Mouse (Mus musculus) midbrain, embryonic 11.5 days (tissue): ENCODE results near the gene Cwf19l1. TPM values are rescaled to one million over a fixed set of nuclear protein-coding genes. Genes with fewer than 3 reads are reported as not detected.
A peak's percentile ranks its signal among the peaks of the same experiment; 100 is the strongest.

Source experiments
- ATAC-seq: fragments of 200-750 bp; cut with Nextera tagmentation; 2 replicates; pipeline ENCODE4 v1.8.0; 2017; ENCODE audit warnings: moderate TSS enrichment, moderate library complexity; ENCODE audit not compliant: low FRiP score
- DNase-seq: peaks from one replicate; pipeline ENCODE4 v3.0.0; 2015; ENCODE audit warnings: low spot score; ENCODE audit errors: missing footprints
- H3K27ac ChIP-seq: fragments of 300-500 bp; sonication (generic); 2 replicates; pipeline ENCODE4 v1.5.1; 2014; ENCODE audit warnings: low read depth, low read length
- H3K27me3 ChIP-seq: fragments of 300-500 bp; sonication (generic); 2 replicates; pipeline ENCODE4 v1.6.1; 2014; ENCODE audit warnings: mild to moderate bottlenecking, low read length, moderate library complexity, mixed read lengths; ENCODE audit not compliant: control insufficient read depth, insufficient read depth
- H3K36me3 ChIP-seq: fragments of 300-500 bp; sonication (generic); 2 replicates; pipeline ENCODE4 v1.6.1; 2014; ENCODE audit warnings: mild to moderate bottlenecking, low read length, moderate library complexity, mixed read lengths; ENCODE audit not compliant: control insufficient read depth, insufficient read depth
- H3K4me1 ChIP-seq: fragments of 300-500 bp; sonication (generic); 2 replicates; pipeline ENCODE4 v1.6.1; 2014; ENCODE audit warnings: low read length; ENCODE audit not compliant: control insufficient read depth, insufficient read depth
- H3K4me2 ChIP-seq: fragments of 300-500 bp; sonication (generic); 2 replicates; pipeline ENCODE4 v1.6.1; 2014; ENCODE audit warnings: mild to moderate bottlenecking, moderate library complexity
- H3K4me3 ChIP-seq: fragments of 300-500 bp; sonication (generic); 2 replicates; pipeline ENCODE4 v1.5.1; 2014; ENCODE audit warnings: low read depth, low read length
- H3K9ac ChIP-seq: fragments of 300-500 bp; sonication (generic); 2 replicates; pipeline ENCODE4 v1.6.1; 2014; ENCODE audit warnings: low read length
- H3K9me3 ChIP-seq: fragments of 300-500 bp; sonication (generic); 2 replicates; pipeline ENCODE4 v1.6.1; 2016; ENCODE audit warnings: low read length; ENCODE audit not compliant: control insufficient read depth
- WGBS: fragments of 180-500 bp; shearing (Covaris S2); extraction: QIAGEN DNeasy Blood & Tissue Kit; methylation state at CpG from one replicate; pipeline ENCODE4 v1.1.7; 2014; 5-methylcytosine and 5-hydroxymethylcytosine counted together
- polyA plus RNA-seq: library from polyadenylated mRNA; unstranded; fragments of >200 nt; fragmentation: Nextera tagmentation; extraction: Ambion mirVana; gene quantifications from 2 replicates; pipeline ENCODE4 v1.2.1, GENCODE M21; 2014

Gene Cwf19l1
- polyA plus RNA-seq, 1 experiment from 2014 or later = 42.2 TPM

- Histone ChIP-seq H3K4me1 (peaks cover 6% of the 10 kb centered on the region), H3K4me2 (no peak overlapping the region), H3K9ac (no peak overlapping the region), H3K27ac (no peak overlapping the region), H3K36me3 (no peaks in the 10 kb centered on the region), H3K27me3 (no peaks in the 10 kb centered on the region), H3K4me3 (no peak overlapping the region), H3K9me3 (no peaks in the 10 kb centered on the region)
- ATAC-seq (no peak), DNase-seq (no peak)
- WGBS = 70% methylated on average over 2 of the region's 2 CpGs
These were observed 13.3 kb upstream of the Cwf19l1 start for GRCm38 (mm10) chr19:44148991-44149390.

- WGBS = 24% methylated on average over 2 of the region's 2 CpGs
- H3K4me2 ChIP-seq = no peak overlapping the region
- no peaks in the 10 kb centered on the region for H3K9me3 ChIP-seq
- no peak overlapping the region for H3K4me3 ChIP-seq
- H3K36me3 ChIP-seq = no peaks in the 10 kb centered on the region
- H3K4me1 ChIP-seq = peaks cover 6% of the 10 kb centered on the region
- DNase-seq = no peak
- no peak for ATAC-seq
- no peaks in the 10 kb centered on the region for H3K27me3 ChIP-seq
- no peak overlapping the region for H3K9ac ChIP-seq
- H3K27ac ChIP-seq = no peak overlapping the region
These were observed 12.7 kb upstream of the Cwf19l1 start for GRCm38 (mm10) chr19:44148345-44148744.

GRCm38 (mm10) chr19:44146951-44147350 lies 11.3 kb upstream of the Cwf19l1 start:
- Histone ChIP-seq H3K4me2 (no peak overlapping the region), H3K9ac (no peak overlapping the region), H3K4me3 (no peak overlapping the region), H3K9me3 (no peaks in the 10 kb centered on the region), H3K27me3 (no peaks in the 10 kb centered on the region), H3K4me1 (peaks cover 6% of the 10 kb centered on the region), H3K27ac (no peak overlapping the region), H3K36me3 (peaks cover 2% of the 10 kb centered on the region; the same call in 1 of the 2 replicates)
- 97% methylated on average over 8 of the region's 8 CpGs for WGBS
- no peak for ATAC-seq
- no peak for DNase-seq

- ATAC-seq = no peak
- peaks cover 6% of the 10 kb centered on the region; the same call in 1 of the 2 replicates for H3K36me3 ChIP-seq
- whole genome bisulfite sequencing = 68% methylated on average over 9 of the region's 9 CpGs
- peak overlapping the region; percentile 79 for H3K9ac ChIP-seq
- H3K27ac ChIP-seq = no peak overlapping the region
- H3K4me1 ChIP-seq = peaks cover 6% of the 10 kb centered on the region
- no peaks in the 10 kb centered on the region for H3K9me3 ChIP-seq
- no peaks in the 10 kb centered on the region for H3K27me3 ChIP-seq
- H3K4me3 ChIP-seq = peak overlapping the region; percentile 68
- no peak for DNase-seq
- H3K4me2 ChIP-seq = peak overlapping the region; percentile 71
These were observed 10.8 kb upstream of the Cwf19l1 start for GRCm38 (mm10) chr19:44146568-44146879.

- Histone ChIP-seq H3K9ac (peak within 1 kb of the TSS; percentile 79), H3K9me3 (no peaks in the 10 kb centered on the region), H3K4me3 (peak within 1 kb of the TSS; percentile 68), H3K27ac (0 out of 2 replicates have a peak within 1 kb of the TSS, but pooled peaks have one; percentile 22), H3K36me3 (peaks cover 6% of the 10 kb centered on the region; the same call in 1 of the 2 replicates), H3K27me3 (no peaks in the 10 kb centered on the region), H3K4me1 (peaks cover 6% of the 10 kb centered on the region), H3K4me2 (peak within 1 kb of the TSS; percentile 71)
- WGBS = 4% methylated on average over 46 of the region's 46 CpGs
- ATAC-seq (peak; percentile 88), DNase-seq (peak; percentile 98)
These were observed 10.3 kb upstream of the Cwf19l1 start, which contains the start of gene Bloc1s2 for GRCm38 (mm10) chr19:44145702-44146567. Gene Bloc1s2, minus strand, starts transcription at chr19:44146446.

GRCm38 (mm10) chr19:44144366-44144765 lies 8.7 kb upstream of the Cwf19l1 start:
- ATAC-seq (no peak), DNase-seq (no peak)
- H3K4me3 ChIP-seq = no peak overlapping the region
- peaks cover 6% of the 10 kb centered on the region for H3K4me1 ChIP-seq
- H3K27me3 ChIP-seq = no peaks in the 10 kb centered on the region
- H3K9me3 ChIP-seq = no peaks in the 10 kb centered on the region
- no peak overlapping the region for H3K27ac ChIP-seq
- H3K4me2 ChIP-seq = no peak overlapping the region
- no peak overlapping the region for H3K9ac ChIP-seq
- H3K36me3 ChIP-seq = peaks cover 8% of the 10 kb centered on the region; the same call in 1 of the 2 replicates
- 93% methylated on average over 9 of the region's 9 CpGs for WGBS

- WGBS = 26% methylated on average over 7 of the region's 7 CpGs
- peak; percentile 61; the same call in 1 of the 2 replicates for ATAC-seq
- H3K9me3 ChIP-seq = no peaks in the 10 kb centered on the region
- peak overlapping the region; percentile 76 for H3K4me3 ChIP-seq
- H3K9ac ChIP-seq = peak overlapping the region; percentile 55
- H3K36me3 ChIP-seq = peaks cover 5% of the 10 kb centered on the region; the same call in 1 of the 2 replicates
- peaks cover 5% of the 10 kb centered on the region; the same call in 1 of the 2 replicates for H3K4me1 ChIP-seq
- H3K27ac ChIP-seq = no peak overlapping the region
- peak overlapping the region; percentile 50 for H3K4me2 ChIP-seq
- DNase-seq = peak; percentile 86
- H3K27me3 ChIP-seq = no peaks in the 10 kb centered on the region
These were observed 347 bp upstream of the Cwf19l1 start for GRCm38 (mm10) chr19:44135960-44136485.

GRCm38 (mm10) chr19:44132917-44133316 lies 2.8 kb downstream of the Cwf19l1 start:
- Histone ChIP-seq H3K9ac (no peak overlapping the region), H3K4me2 (no peak overlapping the region), H3K9me3 (no peaks in the 10 kb centered on the region), H3K36me3 (peaks cover 4% of the 10 kb centered on the region; the same call in 1 of the 2 replicates), H3K27ac (no peak overlapping the region), H3K27me3 (no peaks in the 10 kb centered on the region), H3K4me3 (no peak overlapping the region), H3K4me1 (peaks cover 5% of the 10 kb centered on the region; the same call in 1 of the 2 replicates)
- WGBS = 89% methylated on average over 5 of the region's 5 CpGs
- ATAC-seq (no peak), DNase-seq (no peak)

- Histone ChIP-seq H3K9ac (no peak overlapping the region), H3K27me3 (no peaks in the 10 kb centered on the region), H3K9me3 (no peaks in the 10 kb centered on the region), H3K4me3 (no peak overlapping the region), H3K27ac (no peak overlapping the region), H3K4me2 (no peak overlapping the region), H3K4me1 (no peaks in the 10 kb centered on the region), H3K36me3 (peaks cover 17% of the 10 kb centered on the region; the same call in 1 of the 2 replicates)
- ATAC-seq (no peak), DNase-seq (no peak)
- 89% methylated on average over 2 of the region's 2 CpGs for WGBS
These were observed 7.1 kb downstream of the Cwf19l1 start for GRCm38 (mm10) chr19:44128560-44128959.
